Mouse (Mus musculus): ENCODE results near the gene Snap47.

DNA sequence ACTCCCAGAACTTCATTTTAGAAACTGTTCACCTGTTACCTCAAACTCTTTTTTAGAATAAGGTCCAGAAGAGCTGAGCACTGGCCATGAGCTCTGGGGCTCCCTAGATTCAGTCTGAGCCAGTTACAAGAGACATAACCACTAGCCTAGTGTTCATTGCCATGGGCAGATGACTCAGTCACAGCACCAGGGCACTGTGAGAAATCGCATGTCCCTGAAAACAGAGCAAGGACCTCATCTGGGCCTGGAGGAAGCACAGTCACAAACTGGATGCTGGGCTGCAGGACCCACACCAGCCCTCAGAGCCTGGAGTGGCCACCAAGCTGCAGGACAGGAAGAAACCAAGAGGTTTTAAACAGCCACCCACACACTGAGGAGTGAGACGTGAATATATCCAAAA lies 40.1 kb downstream of the Snap47 start:
- no peak for TF ChIP-seq CTCF (IDR thresholded peaks at IDR 0.05)
- TF ChIP-seq EP300 (IDR thresholded peaks at IDR 0.05), result no peak
